Mouse (Mus musculus) mature B cell (primary cell): Measurements from ENCODE around the gene Tnik.

Source experiments
- in situ Hi-C: fragments of 300-500 bp; cut with MboI; formaldehyde crosslinking; loops from 2 replicates; pipeline ENCODE4 v1.14.3; 2019

The Tnik gene

GRCm38 (mm10) chr3:28350147-28350801 lies 87.3 kb downstream of the Tnik start:
- in situ Hi-C loops: no loop called here

DNA sequence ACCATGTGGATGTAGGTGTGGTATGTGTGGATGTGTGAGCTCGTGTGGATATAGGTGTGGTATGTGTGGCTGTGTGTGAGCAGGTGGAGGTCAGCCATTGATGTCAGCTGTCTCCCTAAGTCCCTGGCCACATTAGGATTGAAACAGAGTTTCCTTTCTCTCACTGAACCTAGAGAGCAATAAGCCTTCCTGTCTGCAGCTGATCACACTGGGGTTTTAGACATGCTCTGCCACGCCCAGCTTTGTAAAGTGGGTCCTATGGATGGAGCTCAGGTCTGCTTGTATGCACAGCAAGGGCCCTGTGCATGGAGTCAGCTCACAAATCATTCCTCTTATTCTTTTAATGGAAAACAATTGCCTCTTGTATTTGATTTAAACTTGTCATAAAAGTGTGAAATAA lies 95.4 kb downstream of the Tnik start:
- in situ Hi-C loops: no loop called here

- in situ Hi-C loops: no loop called here
Observed at GRCm38 (mm10) chr3:28359138-28359537, 96.1 kb downstream of the Tnik start.

- in situ Hi-C loops: no loop called here
Observed at GRCm38 (mm10) chr3:28361056-28361455, 98.0 kb downstream of the Tnik start.

- in situ Hi-C loops: no loop called here
Observed at GRCm38 (mm10) chr3:28363441-28364125, 100.6 kb downstream of the Tnik start.

DNA sequence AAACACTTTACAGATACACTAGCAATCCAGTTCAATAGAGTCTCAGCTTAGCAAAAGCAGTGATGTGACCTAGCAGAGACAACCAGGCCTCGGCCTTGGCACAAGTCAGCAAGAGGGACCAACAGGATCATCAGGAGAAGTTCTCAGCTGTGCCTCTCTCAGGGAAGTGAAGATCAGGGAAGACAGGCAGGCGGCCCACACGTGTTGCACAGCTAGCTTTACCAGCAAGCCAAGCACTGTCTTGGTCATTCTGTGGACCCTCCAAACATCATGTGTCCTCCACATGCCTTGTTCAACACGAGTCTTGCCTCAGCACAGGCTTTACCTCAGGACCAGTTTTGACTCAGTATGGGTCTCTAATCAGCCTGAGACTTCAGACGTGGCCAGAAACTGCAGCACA lies 105.7 kb downstream of the Tnik start:
- in situ Hi-C loops: no loop called here

- in situ Hi-C loops: no loop called here
Observed at GRCm38 (mm10) chr3:28369266-28369665, 106.3 kb downstream of the Tnik start.

- in situ Hi-C loops: no loop called here
Observed at GRCm38 (mm10) chr3:28369698-28370097, 106.7 kb downstream of the Tnik start.

DNA sequence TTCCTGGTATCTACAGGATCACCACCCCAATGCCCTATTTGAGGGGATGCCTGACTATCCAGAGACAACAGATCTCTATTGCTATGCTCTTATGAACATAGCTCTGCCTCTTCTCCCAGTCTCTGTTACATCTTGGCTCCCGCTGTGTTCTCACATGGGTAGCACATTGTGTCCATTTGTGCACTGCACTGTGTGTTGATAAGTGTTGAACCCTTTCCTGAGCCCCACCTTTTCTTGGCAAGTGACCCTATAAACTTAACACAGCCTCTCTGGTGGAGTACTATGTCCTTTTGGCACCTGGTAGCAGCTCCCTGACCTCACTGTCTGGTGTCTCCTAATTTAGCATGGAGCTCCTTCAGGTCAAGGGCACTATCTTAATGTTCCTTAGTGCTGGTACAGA lies 108.6 kb downstream of the Tnik start:
- in situ Hi-C loops: no loop called here

DNA sequence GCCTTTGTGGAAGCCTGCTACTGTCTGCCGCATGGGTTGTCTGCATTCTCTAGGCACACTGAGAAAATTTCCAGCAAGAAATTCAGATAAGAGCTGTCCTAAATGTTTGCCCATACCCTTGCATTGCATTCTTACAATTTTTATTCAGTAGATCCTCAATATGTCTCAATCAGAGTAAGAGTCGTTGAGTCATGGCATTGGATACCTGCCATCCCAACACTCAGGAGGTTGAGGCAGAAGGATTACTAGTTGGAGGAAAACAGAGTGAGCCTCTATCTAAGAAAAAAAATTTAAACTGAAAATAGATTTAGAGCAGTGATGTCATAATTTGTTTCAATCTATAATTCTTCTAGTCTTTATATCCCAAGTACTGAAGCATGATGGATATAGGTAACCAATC lies 109.4 kb downstream of the Tnik start:
- in situ Hi-C loops: no loop called here

DNA sequence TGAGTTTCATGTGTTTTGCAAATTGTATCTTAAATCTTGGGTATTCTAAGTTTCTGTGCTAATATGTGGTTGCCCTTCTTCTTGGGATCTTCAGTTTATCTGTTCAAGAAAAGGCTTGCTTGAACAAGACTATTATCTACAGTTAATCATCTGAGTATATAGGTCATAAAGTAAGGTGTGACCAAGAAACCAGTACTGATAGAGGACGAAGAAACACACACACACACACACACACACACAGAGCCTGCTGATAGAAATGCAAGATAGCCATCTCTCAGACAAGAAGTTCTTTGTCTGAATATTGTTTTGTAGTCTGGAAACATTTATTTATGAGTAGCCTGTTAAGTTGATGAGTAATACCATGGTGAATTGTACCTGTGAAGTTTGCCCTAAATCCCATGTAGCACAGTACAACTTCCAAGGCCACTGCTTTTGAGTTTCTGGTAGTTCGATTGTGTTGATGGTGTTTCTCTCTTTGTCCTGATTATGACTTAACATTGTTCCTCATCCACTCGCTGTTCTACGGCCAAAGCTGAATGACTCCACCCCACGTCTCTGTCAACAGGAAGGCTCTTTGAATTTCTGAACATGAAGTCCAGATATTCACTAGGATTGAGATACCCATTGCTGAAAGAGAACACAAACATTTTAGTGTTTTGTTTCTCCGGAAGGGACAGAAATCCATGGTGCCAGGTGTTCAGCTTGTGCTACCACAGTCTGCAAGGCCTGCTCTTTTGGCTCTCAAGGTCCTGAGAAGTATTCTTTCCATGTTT lies 111.9 kb downstream of the Tnik start:
- in situ Hi-C loops: no loop called here

- in situ Hi-C loops: no loop called here
Observed at GRCm38 (mm10) chr3:28380224-28380623, 117.2 kb downstream of the Tnik start.

GRCm38 (mm10) chr3:28383526-28384126 lies 120.6 kb downstream of the Tnik start:
- in situ Hi-C loops: no loop called here

- in situ Hi-C loops: no loop called here
Observed at GRCm38 (mm10) chr3:28385199-28385975, 122.4 kb downstream of the Tnik start.

GRCm38 (mm10) chr3:28388540-28388939 lies 125.5 kb downstream of the Tnik start:
- in situ Hi-C loops: no loop called here

GRCm38 (mm10) chr3:28390183-28390582 lies 127.2 kb downstream of the Tnik start:
- in situ Hi-C loops: no loop called here

DNA sequence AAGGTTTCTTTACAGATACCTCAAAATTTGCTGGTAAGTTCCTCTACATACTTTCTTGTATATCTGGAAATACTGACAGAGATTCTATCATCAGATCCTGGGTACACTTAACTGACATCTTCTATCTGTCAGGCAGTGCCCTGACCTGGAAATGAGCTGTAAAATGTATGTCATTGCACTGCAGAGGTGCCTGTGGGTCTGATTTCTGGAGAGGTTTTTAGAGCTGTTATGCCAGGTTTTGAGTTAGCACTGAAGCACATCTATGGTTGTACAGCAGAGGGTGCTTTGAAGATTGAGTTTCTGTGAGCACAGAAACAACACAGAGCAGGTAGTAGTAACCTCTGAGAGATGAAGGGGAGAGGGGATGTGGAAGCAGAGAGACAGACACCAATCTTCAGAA lies 129.5 kb downstream of the Tnik start:
- in situ Hi-C loops: no loop called here

DNA sequence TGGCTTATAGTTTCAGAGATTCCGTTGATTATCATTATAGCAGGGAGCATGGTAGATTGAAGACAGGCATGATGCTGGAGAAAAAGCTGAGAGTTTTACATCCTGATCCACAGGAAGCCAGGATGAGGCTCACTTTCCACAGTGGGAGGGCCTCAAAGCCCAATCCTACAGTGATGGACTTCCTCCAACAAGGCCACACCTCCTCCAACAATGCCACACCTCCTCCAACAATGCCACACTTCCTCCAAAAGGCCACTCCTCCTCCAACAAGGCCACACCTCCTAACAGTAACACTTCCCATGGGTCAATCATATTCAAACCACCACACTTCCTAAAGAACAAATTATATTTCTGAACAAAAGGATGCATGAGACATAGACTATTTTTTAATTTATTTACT lies 135.8 kb downstream of the Tnik start:
- in situ Hi-C loops: no loop called here

- in situ Hi-C loops: no loop called here
Observed at GRCm38 (mm10) chr3:28399593-28400216, 136.7 kb downstream of the Tnik start.

DNA sequence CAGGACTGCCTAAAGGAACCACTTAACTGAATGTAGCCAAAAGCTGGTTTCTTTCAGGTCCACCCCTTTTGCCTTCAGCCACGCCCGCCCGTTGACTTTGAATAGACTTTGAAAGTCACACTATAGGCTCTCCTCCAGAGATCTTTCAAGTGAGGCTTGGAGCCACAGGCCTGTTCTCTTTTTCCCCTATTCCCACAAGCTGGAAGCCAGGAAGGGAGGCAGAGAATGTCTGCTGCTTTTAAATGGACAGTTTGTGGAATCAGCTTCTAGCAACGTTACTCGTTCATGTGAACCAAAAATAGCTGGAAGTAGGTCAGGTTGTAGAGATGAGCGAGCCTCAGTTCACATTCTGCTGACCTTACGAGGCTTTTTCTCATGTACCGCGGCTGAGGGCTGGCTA lies 138.3 kb downstream of the Tnik start:
- in situ Hi-C loops: no loop called here

DNA sequence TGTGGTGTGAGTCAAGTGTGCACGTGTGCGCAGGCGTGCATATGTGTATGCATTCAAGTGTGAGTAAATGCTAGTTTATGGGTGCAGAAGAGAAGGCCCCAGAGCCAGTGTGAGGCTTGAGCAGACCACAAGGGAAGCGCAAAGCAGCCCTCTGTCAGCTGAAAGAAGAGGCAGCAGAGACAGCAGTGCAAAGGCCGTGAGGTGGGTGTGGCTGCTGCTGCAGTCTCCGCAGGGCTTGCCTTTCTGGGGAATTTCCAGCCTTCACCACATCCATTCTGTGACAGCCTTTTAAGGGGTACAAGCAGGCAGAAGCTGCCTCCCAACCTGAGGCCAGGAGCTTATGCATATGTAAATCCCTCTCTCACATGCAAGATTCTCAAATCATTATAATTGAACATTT lies 139.2 kb downstream of the Tnik start:
- in situ Hi-C loops: no loop called here
